Mouse (Mus musculus): ENCODE data around the gene Zmym1. TPM values are rescaled to one million over a fixed set of nuclear protein-coding genes. Genes with fewer than 3 reads are reported as not detected.
"Not testable (repeated sequence)": the region's sequence is repeated elsewhere in the genome, so short reads cannot be mapped to it uniquely, and the experiment has no call there.

The Zmym1 gene
- polyA plus RNA-seq (2015; fragmentation: Nextera tagmentation; extraction: Ambion mirVana) = 13.2 and 15.2 TPM in 2 replicates

GRCm38 (mm10) chr4:127060585-127061290, at the start of gene Zmym1:
Gene Zmym1 (minus strand): TSS chr4:127061152.
- under 1% methylated on average over 38 of the region's 38 CpGs for WGBS
- peak; percentile 94 for ATAC-seq (ENCODE audit: insufficient read depth, low FRiP score, low read depth)
- Histone ChIP-seq H3K27ac (peak within 1 kb of the TSS; percentile 66; the same call in 1 of the 2 replicates), H3K27me3 (replicated peaks) (no peaks in the 10 kb centered on the region), H3K9ac (peak within 1 kb of the TSS; percentile 65), H3K4me1 (no peaks in the 10 kb centered on the region), H3K9me3 (no peaks in the 10 kb centered on the region), H3K4me3 (replicated peaks) (peak within 1 kb of the TSS; percentile 83), H3K36me3 (peaks cover 6% of the 10 kb centered on the region; the same call in 1 of the 2 replicates), H3K4me2 (peak within 1 kb of the TSS; percentile 63)

- ATAC-seq (ENCODE audit: insufficient read depth, low FRiP score, low read depth) = no peak
- 69% methylated on average over 4 of the region's 4 CpGs for WGBS
- H3K4me3 ChIP-seq (replicated peaks) = no peak overlapping the region
- no peaks in the 10 kb centered on the region for H3K27me3 ChIP-seq (replicated peaks)
- no peak overlapping the region for H3K27ac ChIP-seq
- H3K9ac ChIP-seq = no peak overlapping the region
- H3K36me3 ChIP-seq = no peaks in the 10 kb centered on the region
- H3K9me3 ChIP-seq = no peaks in the 10 kb centered on the region
- no peaks in the 10 kb centered on the region for H3K4me1 ChIP-seq
- H3K4me2 ChIP-seq = no peak overlapping the region
Observed at GRCm38 (mm10) chr4:127110570-127110969, 49.6 kb upstream of the Zmym1 start.

GRCm38 (mm10) chr4:127107566-127107965, 46.6 kb upstream of the Zmym1 start:
- ATAC-seq (ENCODE audit: insufficient read depth, low FRiP score, low read depth) = no peak
- 96% methylated on average over 4 of the region's 4 CpGs for WGBS

GRCm38 (mm10) chr4:127099552-127099951, 38.6 kb upstream of the Zmym1 start:
- ATAC-seq (ENCODE audit: insufficient read depth, low FRiP score, low read depth); H3K36me3 ChIP-seq; H3K27me3 ChIP-seq (replicated peaks); H3K9ac ChIP-seq; H3K4me3 ChIP-seq (replicated peaks); H3K27ac ChIP-seq; H3K4me1 ChIP-seq; H3K9me3 ChIP-seq; H3K4me2 ChIP-seq: not testable (repeated sequence)
- WGBS = 91% methylated on average over 1 of the region's 2 CpGs

More at GRCm38 (mm10) chr4:127107566-127107965, 46.6 kb upstream of the Zmym1 start:
- Histone ChIP-seq H3K4me1 (no peaks in the 10 kb centered on the region), H3K9me3 (no peaks in the 10 kb centered on the region), H3K27me3 (replicated peaks) (no peaks in the 10 kb centered on the region), H3K4me3 (replicated peaks) (no peak overlapping the region), H3K27ac (no peak overlapping the region), H3K4me2 (no peak overlapping the region), H3K36me3 (no peaks in the 10 kb centered on the region), H3K9ac (no peak overlapping the region)

GRCm38 (mm10) chr4:127095090-127095489, 34.1 kb upstream of the Zmym1 start:
- H3K4me2 ChIP-seq = no peak overlapping the region
- H3K9me3 ChIP-seq = no peaks in the 10 kb centered on the region
- H3K4me1 ChIP-seq = no peaks in the 10 kb centered on the region
- no peak overlapping the region for H3K27ac ChIP-seq
- H3K9ac ChIP-seq = no peak overlapping the region
- no peak overlapping the region for H3K4me3 ChIP-seq (replicated peaks)
- H3K36me3 ChIP-seq = no peaks in the 10 kb centered on the region
- 87% methylated on average over 4 of the region's 4 CpGs for WGBS
- no peak for ATAC-seq (ENCODE audit: insufficient read depth, low FRiP score, low read depth)
- no peaks in the 10 kb centered on the region for H3K27me3 ChIP-seq (replicated peaks)

GRCm38 (mm10) chr4:127091188-127091587, 30.2 kb upstream of the Zmym1 start:
- Histone ChIP-seq H3K36me3 (peaks cover 4% of the 10 kb centered on the region; the same call in 1 of the 2 replicates), H3K4me3 (replicated peaks) (no peak overlapping the region), H3K27ac (no peak overlapping the region), H3K4me2 (no peak overlapping the region), H3K9ac (no peak overlapping the region), H3K27me3 (replicated peaks) (no peaks in the 10 kb centered on the region), H3K4me1 (no peaks in the 10 kb centered on the region), H3K9me3 (no peaks in the 10 kb centered on the region)
- 75% methylated on average over 1 of the region's 1 CpGs for WGBS
- ATAC-seq (ENCODE audit: insufficient read depth, low FRiP score, low read depth) = no peak

GRCm38 (mm10) chr4:127085761-127086160, 24.8 kb upstream of the Zmym1 start:
- no peaks in the 10 kb centered on the region for H3K9me3 ChIP-seq
- no peaks in the 10 kb centered on the region for H3K4me1 ChIP-seq
- WGBS = 88% methylated on average over 1 of the region's 1 CpGs
- H3K36me3 ChIP-seq = peaks cover 4% of the 10 kb centered on the region; the same call in 1 of the 2 replicates
- H3K4me3 ChIP-seq (replicated peaks) = no peak overlapping the region
- no peak for ATAC-seq (ENCODE audit: insufficient read depth, low FRiP score, low read depth)
- H3K27me3 ChIP-seq (replicated peaks) = no peaks in the 10 kb centered on the region
- H3K4me2 ChIP-seq = no peak overlapping the region
- H3K9ac ChIP-seq = no peak overlapping the region
- no peak overlapping the region for H3K27ac ChIP-seq

GRCm38 (mm10) chr4:127083131-127083530, 22.2 kb upstream of the Zmym1 start:
- Histone ChIP-seq H3K27ac (no peak overlapping the region), H3K4me3 (replicated peaks) (no peak overlapping the region)

GRCm38 (mm10) chr4:127080806-127081205, 19.9 kb upstream of the Zmym1 start:
- no peaks in the 10 kb centered on the region for H3K9me3 ChIP-seq
- no peaks in the 10 kb centered on the region for H3K36me3 ChIP-seq
- WGBS = 35% methylated on average over 1 of the region's 1 CpGs
- H3K27me3 ChIP-seq (replicated peaks) = no peaks in the 10 kb centered on the region
- no peak for ATAC-seq (ENCODE audit: insufficient read depth, low FRiP score, low read depth)
- no peak overlapping the region for H3K4me2 ChIP-seq
- H3K4me1 ChIP-seq = peaks cover 5% of the 10 kb centered on the region
- H3K9ac ChIP-seq = no peak overlapping the region
- H3K27ac ChIP-seq = no peak overlapping the region
- H3K4me3 ChIP-seq (replicated peaks) = no peak overlapping the region

More at GRCm38 (mm10) chr4:127083131-127083530, 22.2 kb upstream of the Zmym1 start:
- H3K9me3 ChIP-seq = no peaks in the 10 kb centered on the region
- 88% methylated on average over 2 of the region's 2 CpGs for WGBS
- no peak overlapping the region for H3K4me2 ChIP-seq
- H3K27me3 ChIP-seq (replicated peaks) = no peaks in the 10 kb centered on the region
- no peaks in the 10 kb centered on the region for H3K36me3 ChIP-seq
- peaks cover under 1% of the 10 kb centered on the region; the same call in 1 of the 2 replicates for H3K4me1 ChIP-seq
- ATAC-seq (ENCODE audit: insufficient read depth, low FRiP score, low read depth) = no peak
- H3K9ac ChIP-seq = no peak overlapping the region

GRCm38 (mm10) chr4:127076875-127077548, 16.1 kb upstream of the Zmym1 start, which contains the start of gene Zmym6:
Gene Zmym6 (plus strand): TSS chr4:127077383.
- peak; percentile 94 for ATAC-seq (ENCODE audit: insufficient read depth, low FRiP score, low read depth)
- Histone ChIP-seq H3K9ac (peak within 1 kb of the TSS; percentile 10; the same call in 1 of the 2 replicates), H3K4me3 (replicated peaks) (peak within 1 kb of the TSS; percentile 61), H3K36me3 (no peaks in the 10 kb centered on the region), H3K4me2 (peak within 1 kb of the TSS; percentile 62), H3K4me1 (peaks cover 5% of the 10 kb centered on the region), H3K27ac (peak within 1 kb of the TSS; percentile 94), H3K9me3 (no peaks in the 10 kb centered on the region), H3K27me3 (replicated peaks) (no peaks in the 10 kb centered on the region)
- WGBS = under 1% methylated on average over 46 of the region's 46 CpGs

GRCm38 (mm10) chr4:127074915-127075314, 14.0 kb upstream of the Zmym1 start:
- Histone ChIP-seq H3K27ac (no peak overlapping the region), H3K36me3 (no peaks in the 10 kb centered on the region), H3K4me3 (replicated peaks) (no peak overlapping the region), H3K9ac (no peak overlapping the region), H3K27me3 (replicated peaks) (no peaks in the 10 kb centered on the region), H3K4me1 (peaks cover 5% of the 10 kb centered on the region), H3K9me3 (no peaks in the 10 kb centered on the region), H3K4me2 (no peak overlapping the region)
- no peak for ATAC-seq (ENCODE audit: insufficient read depth, low FRiP score, low read depth)
- 74% methylated on average over 1 of the region's 1 CpGs for WGBS

- H3K9ac ChIP-seq = no peak overlapping the region
- no peak overlapping the region for H3K4me3 ChIP-seq (replicated peaks)
- H3K27me3 ChIP-seq (replicated peaks) = no peaks in the 10 kb centered on the region
- no peaks in the 10 kb centered on the region for H3K36me3 ChIP-seq
- H3K4me1 ChIP-seq = no peaks in the 10 kb centered on the region
- H3K4me2 ChIP-seq = no peak overlapping the region
- H3K27ac ChIP-seq = no peak overlapping the region
- no peak for ATAC-seq (ENCODE audit: insufficient read depth, low FRiP score, low read depth)
- no peaks in the 10 kb centered on the region for H3K9me3 ChIP-seq
- WGBS = 68% methylated on average over 1 of the region's 1 CpGs
Observed at GRCm38 (mm10) chr4:127064051-127064450, 3.1 kb upstream of the Zmym1 start.

Measured in stomach, embryonic 15.5 days (tissue).